Mouse (Mus musculus): ENCODE data around the gene Msi2.
A peak's percentile ranks its signal among the peaks of the same experiment; 100 is the strongest.

Gene Msi2

DNA sequence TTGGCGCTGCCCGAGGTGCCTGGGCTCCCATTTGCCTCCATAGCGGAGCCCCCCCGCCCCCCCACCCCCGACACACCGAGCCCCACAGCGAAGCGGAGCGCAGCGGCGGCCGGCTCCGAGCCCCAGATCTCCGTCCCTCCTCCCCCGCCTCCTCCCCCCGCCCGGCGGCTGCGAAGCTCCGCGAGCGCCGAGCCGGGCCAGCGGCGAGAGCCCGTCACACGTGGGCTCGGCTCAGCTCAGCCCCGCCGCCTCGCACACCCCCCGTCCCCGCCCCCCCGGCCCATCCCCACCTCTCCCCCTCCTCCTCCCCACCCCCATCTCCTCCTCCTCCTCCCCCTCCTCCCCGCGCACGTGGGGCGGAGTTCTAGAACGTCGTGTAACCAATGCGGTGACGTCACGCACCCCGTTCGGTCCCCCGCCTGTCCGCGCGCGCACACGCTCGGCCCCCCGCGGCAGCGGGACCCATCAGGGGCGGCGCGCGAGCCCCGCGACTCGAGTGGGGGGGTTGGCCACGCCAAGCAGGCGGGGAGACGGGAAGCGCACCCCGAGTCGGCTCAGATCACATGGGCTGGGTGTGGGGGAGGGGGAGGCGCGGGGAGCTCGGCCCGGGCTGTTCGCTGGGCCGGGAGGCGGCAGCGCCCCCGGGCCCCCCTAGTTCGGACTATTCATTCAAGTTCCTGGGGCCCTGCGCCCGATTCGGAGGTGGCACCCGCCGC is at the start of gene Msi2:
Msi2 (minus strand) TSS at position 464 of the 716 bp plus-strand sequence.
- DNase-seq (ENCODE audit: low read depth, low spot score), result peak; percentile 87

DNA sequence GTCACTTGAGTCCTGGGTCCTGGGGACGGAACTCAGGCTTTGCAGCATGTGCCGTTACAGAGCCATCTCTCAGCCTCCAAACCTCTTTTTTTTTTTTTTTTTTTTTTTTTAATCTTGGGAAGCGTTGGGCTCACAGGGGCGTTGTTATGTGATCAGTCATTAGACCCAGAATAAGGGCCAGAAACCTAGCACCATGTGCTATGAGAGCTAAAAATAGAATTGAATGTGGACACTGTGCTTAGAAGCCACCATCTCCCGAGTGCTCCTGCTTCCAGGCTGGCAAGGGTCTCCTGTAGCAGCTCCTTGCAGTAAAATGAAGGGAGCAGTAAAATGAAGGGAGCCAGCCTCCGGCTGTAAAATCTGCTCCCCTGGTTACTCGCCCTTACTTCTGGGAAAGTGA is 47.3 kb upstream of the Msi2 start:
- no peak for DNase-seq (ENCODE audit: low read depth, low spot score)

DNA sequence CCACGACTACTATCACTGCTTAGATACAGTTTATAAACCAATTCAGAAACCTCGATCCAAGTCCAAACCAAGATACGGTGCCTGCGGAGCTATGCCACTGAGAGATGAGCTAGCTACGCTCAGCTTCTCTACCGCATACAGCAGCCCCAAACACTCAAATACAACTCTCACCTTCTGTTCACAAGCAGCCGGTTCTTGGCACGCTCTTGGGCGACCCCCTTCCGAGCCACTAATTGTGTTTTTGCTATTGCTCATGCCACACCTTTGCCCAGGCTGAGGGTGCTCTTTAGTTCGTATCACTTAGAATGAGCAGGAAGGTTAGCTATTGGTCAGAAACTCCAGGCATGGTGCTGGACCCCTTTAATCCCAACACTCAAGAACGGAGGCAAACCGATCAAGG is 45.1 kb upstream of the Msi2 start:
- no peak for DNase-seq (ENCODE audit: low read depth, low spot score)

DNA sequence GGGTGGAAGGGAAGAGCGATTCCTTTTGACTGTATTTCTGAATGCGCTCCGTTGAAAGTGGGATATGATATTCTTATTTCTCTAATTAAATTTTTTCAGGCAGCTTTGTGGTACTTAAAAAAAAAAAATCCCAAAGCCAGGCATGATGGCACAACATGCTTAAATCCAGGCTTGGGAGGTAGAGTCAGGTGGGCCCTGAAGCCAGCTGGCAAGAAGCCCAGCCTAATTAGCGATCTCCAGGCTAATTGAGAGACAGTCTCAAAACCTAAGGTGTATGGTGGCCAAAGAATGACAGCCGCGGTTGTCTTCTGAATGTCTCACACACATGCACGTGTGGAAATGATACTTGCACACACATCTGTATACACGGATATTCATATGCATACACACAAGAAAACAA is 41.2 kb upstream of the Msi2 start:
- no peak for DNase-seq (ENCODE audit: low read depth, low spot score)

DNA sequence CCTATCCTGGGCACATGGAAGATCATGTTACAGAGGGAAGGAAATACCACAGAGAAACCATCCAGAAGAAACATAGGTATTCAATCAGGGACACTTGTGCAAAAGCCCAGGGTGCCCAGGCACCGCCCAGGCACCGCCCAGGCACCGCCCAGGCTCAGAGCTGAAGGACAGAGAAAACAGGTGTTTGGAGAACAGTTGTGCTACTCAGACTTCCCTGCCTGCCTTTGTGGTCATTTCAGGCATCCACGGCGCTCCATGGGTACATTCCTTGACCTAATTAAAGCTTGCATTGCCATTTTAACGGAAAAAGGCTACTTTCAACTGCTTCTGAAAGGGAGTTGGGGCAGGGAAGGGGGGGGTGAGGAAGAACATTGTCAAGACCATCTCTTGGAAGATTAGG is 40.1 kb upstream of the Msi2 start:
- no peak for DNase-seq (ENCODE audit: low read depth, low spot score)

DNA sequence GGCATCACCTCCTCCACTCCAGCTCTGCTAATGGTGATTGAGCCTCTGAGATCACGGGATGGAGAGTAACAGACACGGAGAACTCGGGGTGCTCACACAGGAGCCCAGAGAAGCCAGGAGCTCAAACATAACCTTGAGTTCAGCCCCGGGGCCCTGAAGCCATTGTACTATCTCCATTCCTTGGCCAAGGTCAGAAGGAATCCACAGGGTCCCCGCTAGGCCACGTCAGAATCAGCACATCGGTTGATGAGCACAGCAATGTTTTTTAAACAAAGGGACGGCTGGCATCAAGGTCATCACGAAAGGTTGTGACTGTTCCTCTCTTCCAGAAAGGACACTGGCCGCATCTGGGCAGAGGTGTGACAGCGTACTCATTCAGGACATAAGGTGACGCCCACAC is 27.0 kb upstream of the Msi2 start:
- DNase-seq (ENCODE audit: low read depth, low spot score), result no peak

DNA sequence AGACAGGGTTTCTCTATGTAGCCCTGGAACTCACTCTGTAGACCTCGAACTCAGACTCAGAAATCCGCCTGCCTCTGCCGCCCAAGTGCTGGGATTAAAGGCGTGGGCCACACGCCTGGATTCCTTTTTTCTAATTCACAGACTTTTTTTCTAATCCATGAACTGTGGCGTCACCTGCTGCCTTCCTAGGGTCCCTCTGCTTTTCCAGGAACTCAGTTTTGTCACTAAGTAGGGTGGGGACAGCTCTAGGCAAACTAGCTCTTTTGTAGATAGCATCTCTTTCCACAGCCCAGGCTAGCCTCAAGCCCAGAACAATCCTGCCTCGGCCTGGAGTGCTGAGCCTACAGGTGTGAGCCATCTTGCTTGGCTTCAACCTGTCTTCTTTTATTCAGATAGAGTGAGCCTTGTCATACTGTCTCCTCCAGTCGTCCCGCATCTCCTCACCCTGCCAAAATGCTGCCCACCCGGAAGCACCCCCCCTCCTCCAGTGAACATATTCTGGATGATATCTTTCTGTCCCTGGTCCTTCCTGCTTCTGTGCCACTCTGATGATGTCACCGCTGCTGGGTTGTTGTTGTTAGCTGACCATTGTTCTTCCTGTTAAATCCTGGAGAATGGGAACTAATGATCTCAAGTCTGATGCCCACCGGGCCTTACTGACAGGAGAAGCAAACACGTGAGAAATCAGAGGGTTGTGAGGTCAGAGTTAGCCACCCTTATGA is 21.4 kb upstream of the Msi2 start:
- DNase-seq (ENCODE audit: low read depth, low spot score), result no peak

DNA sequence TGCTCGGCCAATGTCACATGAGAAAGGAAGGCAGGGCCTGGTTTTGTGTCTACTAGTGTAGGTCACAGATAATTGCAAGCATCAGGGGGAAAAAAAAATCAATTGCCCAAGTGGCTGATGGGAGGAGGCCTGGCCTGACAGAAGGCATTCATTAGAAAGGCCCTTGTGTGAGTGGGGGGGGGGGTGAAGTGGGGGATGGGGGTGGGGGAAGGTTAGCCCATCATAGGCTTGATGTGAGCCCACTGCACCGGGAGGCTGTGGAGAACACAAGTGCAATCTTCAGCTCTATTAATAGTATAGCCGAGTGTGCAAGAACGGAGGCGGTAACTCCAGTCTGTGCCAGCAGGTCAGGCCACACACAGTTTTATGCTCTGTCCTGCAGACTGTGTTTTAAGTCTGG is 11.1 kb upstream of the Msi2 start:
- DNase-seq (ENCODE audit: low read depth, low spot score), result no peak

DNA sequence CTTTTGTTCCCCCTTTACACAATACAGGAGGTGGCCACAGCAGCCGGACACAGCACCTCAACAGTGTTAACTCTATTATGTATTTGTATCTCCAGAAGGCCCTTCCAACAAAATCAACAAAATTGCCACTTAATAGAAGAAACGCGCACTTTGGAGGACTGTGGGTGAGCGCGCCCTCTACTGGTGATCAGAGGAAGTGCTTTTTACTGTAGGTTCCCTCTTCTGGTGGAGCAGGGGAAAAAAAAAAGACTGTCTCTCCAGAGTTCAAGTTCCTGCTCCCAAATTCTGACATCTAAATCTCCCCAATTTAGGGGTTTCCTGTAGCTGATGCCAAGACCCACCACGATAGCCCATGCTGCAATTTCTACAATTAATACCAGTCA is 10.2 kb upstream of the Msi2 start:
- DNase-seq (ENCODE audit: low read depth, low spot score), result peak; percentile 83

DNA sequence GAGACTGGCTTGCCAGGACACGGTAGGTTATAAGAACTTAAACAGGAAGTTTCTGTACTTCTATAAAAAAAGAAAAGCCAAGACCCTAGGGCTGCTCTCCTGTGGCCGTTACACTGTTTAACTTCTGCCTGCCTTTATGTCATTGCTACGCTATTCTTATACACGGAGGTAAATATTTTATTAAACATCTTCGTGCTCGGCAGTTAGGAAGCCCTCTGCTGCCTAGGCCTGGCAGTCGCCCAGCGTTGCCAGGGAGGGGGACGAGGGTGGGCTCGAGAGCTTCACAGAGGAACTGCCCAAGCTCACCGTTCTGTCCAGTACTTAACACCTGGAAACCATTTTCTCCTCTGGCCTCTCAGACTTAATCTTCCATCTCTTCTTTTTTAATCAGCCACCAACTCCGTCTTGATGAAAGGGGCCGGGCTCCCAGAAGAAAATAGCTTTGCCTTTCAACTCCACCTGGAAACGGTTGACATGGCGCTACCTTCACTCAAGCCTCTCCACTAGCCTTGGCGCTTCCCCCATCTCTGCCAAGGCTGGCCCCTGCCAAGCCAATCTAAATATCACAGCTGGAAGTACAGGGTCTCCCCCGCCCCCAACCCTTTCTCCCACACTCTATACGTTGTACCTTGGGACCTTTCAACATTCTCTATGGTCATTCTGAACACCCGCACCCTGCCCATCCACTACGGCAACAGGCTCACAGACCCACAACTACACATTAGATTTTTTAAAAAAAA is 9.6 kb upstream of the Msi2 start:
- DNase-seq (ENCODE audit: low read depth, low spot score), result no peak

DNA sequence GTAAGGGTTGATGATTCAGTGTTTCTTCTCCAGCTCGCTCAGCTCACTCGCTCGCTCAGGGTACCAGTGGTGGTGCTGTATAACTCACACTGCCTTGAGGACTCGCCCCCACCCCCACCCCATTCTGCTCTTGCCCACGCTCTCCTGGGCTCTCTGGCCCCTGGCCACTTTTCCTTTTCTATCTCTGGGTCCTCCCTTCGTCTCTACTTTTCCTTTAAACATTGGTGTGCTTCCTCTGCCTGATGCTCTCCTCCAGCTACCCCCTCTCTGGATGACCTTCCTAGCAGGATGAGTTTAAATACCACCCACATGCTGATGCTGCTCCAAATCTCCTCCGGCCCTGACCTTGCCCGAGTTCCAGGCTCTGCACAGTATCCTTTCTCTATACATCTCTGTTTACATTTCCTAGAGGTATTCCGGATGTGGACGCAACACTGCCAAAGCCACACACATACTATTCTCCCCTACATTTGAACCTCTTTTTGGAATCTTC is 2.9 kb upstream of the Msi2 start:
- no peak for DNase-seq (ENCODE audit: low read depth, low spot score)

DNA sequence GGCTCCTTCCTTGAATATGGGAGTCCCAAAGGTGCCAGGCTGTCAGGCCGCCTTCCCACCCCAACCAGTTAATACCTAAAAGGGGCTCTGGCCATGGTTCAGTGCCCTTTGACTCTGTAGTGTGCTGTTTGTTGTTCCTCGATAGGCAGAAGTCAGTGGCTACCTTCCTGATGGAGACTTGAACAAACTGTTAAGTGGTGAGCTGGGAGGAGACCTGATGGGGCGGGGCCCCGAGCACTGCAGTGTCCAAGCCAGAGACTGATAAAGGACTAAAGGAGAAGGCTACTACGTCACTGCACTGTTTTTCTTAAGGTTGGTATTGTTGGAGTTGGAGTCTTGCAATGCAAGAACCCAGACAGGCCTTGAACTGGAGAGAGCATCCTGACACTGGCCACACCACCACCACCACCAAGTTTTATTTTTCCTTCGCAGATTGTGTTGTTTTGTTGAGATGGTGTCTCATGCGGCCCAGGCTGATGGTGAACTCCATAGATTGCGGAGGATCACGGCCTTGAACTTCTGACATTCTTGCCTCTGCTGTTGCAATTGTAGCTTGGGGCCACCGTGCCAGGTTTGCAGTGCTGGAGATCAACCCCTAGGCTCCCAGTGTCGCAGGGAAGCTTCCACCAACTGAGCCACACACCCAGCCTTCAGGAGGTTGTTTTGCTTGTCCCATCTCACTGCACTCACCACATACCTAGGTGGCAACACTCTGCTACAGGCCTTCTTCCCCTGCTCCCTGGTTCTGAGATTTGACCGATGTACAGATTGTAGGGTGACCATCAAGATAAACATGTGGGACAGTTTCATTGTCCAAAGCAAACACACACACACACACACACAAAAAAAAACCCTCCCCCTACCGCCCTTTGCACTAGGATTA is 2.2 kb upstream of the Msi2 start:
- DNase-seq (ENCODE audit: low read depth, low spot score), result peak; percentile 7

DNA sequence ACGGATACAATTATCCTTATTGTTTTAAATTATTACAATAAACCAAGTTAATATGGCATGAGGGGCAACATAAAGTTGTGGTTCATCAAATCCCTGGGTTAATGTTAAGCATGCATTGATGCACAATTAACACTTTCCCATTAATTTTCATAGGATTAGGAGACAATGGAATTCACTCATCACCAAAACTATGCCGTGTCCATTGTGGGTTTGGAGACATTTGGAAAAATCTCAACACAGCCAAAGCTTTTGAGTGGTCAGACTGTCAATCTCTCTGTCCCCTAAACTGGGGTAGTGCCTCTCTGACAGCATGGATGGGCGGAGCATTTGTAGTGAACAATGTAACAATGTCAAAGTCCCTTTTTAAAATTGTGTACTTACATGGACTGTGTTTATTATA is 1.3 kb upstream of the Msi2 start:
- peak; percentile 23 for DNase-seq (ENCODE audit: low read depth, low spot score)

DNA sequence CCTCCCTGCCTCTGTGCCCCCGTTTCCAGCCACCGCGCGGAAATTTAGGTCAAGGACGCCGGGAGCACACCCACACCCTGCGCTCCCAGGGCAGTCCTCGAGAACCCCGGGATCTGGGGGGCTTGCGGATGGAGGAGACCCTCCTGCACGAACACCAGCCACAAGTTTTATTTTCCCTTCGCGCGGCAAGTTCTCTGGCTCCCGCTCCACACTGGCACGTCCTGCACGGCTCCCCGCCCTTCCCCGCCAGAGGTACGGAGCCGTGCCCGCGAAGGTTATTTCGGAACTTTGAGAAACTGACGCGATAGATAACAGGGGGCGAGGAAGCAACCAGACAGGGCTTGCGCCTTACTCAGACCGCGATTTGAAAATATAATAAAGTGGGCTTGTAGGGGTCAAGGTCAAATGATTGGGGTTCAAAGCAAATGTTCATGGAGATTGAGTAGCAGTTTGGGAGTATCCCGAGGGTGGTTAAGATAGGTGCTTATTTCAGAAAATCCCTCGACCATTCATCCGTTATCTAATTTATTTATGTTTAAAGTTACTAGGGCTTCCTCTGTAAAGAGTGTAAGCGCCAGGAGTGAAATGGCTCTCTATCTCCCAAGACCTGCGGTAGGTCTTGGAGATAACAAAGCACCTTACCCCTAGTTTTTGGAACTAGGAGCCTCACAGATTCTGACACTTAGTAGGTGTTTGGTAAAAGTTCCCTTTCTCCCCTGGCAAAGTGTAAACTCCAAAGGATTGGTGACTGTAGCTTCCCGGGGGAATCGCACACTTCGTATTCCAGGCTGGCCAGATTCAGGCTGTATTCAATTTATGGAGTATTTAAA is 668 bp upstream of the Msi2 start:
- peak; percentile 30 for DNase-seq (ENCODE audit: low read depth, low spot score)

DNA sequence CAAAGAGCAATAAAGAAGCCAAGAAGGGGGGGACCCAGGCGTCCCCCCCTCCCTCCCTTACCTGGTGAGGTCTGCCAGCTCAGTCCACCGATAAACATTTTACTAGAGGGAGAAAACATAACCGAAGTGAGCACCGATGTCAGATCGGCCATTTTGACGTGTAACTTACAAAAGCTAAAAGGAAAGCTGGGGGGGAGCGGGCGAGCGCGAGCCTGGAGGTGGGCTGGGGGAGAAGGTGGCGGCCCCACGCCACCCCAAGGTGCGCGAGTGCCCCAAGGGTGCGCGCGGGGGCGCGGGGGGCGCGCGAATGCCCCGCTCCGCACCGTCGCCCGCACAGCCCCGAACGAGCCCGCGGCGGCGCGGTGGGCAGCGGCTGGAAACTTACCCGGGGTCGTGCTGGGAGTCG is 666 bp downstream of the Msi2 start:
- DNase-seq (ENCODE audit: low read depth, low spot score), result peak; percentile 30

DNA sequence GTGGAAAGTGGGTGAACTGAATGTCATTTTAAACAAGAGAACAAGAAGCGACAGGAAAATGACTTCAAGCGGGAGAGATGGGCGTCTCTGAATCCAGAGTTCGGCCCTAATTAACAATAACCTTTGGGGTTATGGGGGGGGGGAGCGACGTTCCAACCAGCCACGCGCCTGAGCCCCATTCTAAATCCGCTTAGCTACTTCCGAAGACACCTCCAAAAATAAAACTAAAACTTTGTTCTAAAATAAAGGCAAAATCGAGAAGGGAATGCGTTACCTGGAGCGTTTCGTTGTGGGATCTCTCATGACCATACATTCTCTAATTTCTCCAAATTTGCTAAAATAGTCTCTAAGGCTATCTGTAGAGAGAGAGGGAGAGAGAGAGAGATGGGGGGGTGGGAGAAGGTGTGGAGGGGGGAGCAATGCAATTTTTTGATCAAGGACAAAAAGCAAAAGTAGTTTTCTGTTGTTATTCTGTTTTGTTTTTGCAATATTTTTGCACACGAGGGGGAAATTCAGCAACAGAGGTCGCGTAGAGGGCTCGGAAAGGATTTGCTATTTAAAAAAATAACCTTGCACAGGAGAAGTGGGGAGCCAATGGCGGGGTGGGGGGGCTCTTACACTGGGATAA is 1.2 kb downstream of the Msi2 start:
- DNase-seq (ENCODE audit: low read depth, low spot score), result no peak

DNA sequence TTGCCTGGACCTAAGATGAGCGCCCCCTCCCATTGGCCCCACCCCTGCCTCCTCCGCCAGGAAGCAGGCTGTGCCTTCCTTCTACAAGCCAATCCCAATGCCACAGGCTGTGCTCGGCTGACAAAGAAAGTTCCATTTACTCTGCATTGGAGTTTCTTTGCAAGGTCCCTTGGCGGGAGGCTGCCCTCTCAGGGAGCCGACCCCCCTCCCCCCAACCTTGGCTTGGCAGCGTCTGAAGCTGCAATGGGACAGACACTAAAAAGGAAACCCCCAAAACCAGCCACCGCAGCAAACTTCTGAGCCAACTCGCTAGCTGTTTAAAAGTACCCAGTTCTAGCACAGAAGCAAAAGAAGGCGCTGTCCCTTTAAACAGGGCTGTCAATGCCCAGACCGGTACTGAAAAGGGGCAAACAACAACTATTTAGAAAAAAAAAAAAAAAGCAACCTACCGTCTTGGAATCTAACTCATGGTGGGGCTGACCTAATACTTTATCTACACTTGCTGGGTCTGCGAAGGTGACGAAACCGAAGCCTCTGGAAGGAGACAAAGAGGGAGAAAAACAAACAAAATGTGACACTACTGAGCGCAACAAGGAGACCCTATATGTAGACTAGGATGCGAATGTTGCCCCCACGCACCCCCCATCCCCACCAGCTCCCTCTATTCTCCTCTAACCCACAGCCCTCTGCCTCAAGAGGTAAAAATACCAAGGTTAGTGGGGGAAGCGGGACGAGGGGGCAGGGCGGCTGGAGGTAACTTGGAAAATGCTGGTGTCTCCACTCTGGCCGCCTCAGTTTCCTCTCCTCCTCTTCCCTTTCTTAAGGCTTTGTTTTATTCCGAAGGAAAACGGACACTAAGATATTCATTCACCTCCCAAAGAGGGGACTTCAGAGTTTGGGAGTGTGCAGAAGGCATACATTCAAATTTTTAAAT is 2.0 kb downstream of the Msi2 start:
- DNase-seq (ENCODE audit: low read depth, low spot score), result no peak

DNA sequence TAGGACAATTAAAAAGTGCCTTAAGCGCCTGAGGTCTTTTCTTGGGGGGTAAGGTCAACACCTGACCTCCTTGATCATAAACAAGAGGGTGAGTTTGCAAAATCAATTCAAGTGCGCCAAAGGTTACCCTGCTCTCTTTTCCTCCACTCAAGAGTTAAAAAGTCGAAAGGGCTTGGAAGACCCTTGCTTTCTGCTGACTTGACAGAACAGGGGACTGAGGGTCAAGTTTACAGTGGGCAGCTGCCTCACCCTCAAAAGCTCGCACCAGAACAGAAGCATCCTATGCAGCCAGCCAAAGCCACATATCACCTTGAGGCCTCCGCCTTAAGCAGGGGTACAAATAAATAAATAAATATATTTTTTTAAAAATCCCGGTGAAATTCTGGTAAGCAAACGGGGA is 3.0 kb downstream of the Msi2 start:
- DNase-seq (ENCODE audit: low read depth, low spot score), result no peak

DNA sequence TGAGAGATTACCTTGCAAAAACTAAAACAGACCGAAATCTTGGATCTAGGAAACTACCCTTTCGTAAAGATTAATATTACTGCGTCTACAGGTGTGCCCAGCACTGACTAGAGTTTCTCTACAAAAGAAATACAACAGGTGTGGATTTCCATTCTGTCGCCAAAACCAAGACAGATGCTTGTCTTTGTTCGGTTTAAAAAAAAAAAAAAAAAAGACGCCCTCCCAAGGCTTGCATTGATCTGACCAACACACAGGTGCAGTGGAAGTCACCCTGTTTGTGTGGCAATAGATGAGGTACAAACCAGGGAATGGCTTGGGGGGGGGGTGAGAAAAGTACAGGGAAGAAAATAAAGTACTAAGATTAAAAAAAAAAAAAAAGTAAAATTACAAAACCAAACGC is 4.2 kb downstream of the Msi2 start:
- no peak for DNase-seq (ENCODE audit: low read depth, low spot score)
